Mouse (Mus musculus): ENCODE data around the gene Slc41a1. TPM values are rescaled to one million over a fixed set of nuclear protein-coding genes. Genes with fewer than 3 reads are reported as not detected.

The Slc41a1 gene
- polyA plus RNA-seq, 1 experiment from 2014 or later, result 12.1 TPM

GRCm38 (mm10) chr1:131829279-131829678 lies 2.0 kb downstream of the Slc41a1 start:
- TF ChIP-seq CTCF (IDR thresholded peaks at IDR 0.05) (no peak), EP300 (IDR thresholded peaks at IDR 0.05) (no peak)
- ATAC-seq (no peak), DNase-seq (ENCODE audit: low spot score) (no peak)
- Histone ChIP-seq H3K27me3 (replicated peaks; ENCODE audit: insufficient read depth, low read length) (no peaks in the 10 kb centered on the region), H3K4me1 (ENCODE audit: insufficient read depth, low read depth, low read length) (peaks cover 18% of the 10 kb centered on the region), H3K36me3 (ENCODE audit: insufficient read depth, low read length) (no peaks in the 10 kb centered on the region), H3K4me2 (replicated peaks; ENCODE audit: low read depth, low read length) (peak overlapping the region; percentile 87), H3K9me3 (ENCODE audit: low read length) (no peaks in the 10 kb centered on the region), H3K9ac (replicated peaks; ENCODE audit: low read depth) (no peak overlapping the region), H3K27ac (ENCODE audit: low read length) (no peak overlapping the region), H3K4me3 (ENCODE audit: low read depth, low read length) (no peak overlapping the region)
- WGBS, result 41% methylated on average over 5 of the region's 5 CpGs

- H3K9me3 ChIP-seq (ENCODE audit: low read length), result no peaks in the 10 kb centered on the region
- ATAC-seq, result no peak
- no peak overlapping the region for H3K4me2 ChIP-seq (replicated peaks; ENCODE audit: low read depth, low read length)
- H3K27ac ChIP-seq (ENCODE audit: low read length), result no peak overlapping the region
- DNase-seq (ENCODE audit: low spot score), result no peak
- 79% methylated on average over 15 of the region's 15 CpGs for WGBS
- no peak overlapping the region for H3K4me3 ChIP-seq (ENCODE audit: low read depth, low read length)
- H3K9ac ChIP-seq (replicated peaks; ENCODE audit: low read depth), result no peak overlapping the region
- H3K36me3 ChIP-seq (ENCODE audit: insufficient read depth, low read length), result no peaks in the 10 kb centered on the region
- H3K4me1 ChIP-seq (ENCODE audit: insufficient read depth, low read depth, low read length), result peaks cover 18% of the 10 kb centered on the region
- TF ChIP-seq EP300 (IDR thresholded peaks at IDR 0.05) (no peak), CTCF (IDR thresholded peaks at IDR 0.05) (no peak)
- H3K27me3 ChIP-seq (replicated peaks; ENCODE audit: insufficient read depth, low read length), result no peaks in the 10 kb centered on the region
These were observed 3.3 kb downstream of the Slc41a1 start for GRCm38 (mm10) chr1:131830561-131830960.

GRCm38 (mm10) chr1:131830971-131831641 lies 3.8 kb downstream of the Slc41a1 start:
- Histone ChIP-seq H3K4me1 (ENCODE audit: insufficient read depth, low read depth, low read length) (peaks cover 18% of the 10 kb centered on the region), H3K4me2 (replicated peaks; ENCODE audit: low read depth, low read length) (no peak overlapping the region), H3K9me3 (ENCODE audit: low read length) (no peaks in the 10 kb centered on the region), H3K9ac (replicated peaks; ENCODE audit: low read depth) (no peak overlapping the region), H3K4me3 (ENCODE audit: low read depth, low read length) (no peak overlapping the region), H3K36me3 (ENCODE audit: insufficient read depth, low read length) (no peaks in the 10 kb centered on the region), H3K27me3 (replicated peaks; ENCODE audit: insufficient read depth, low read length) (no peaks in the 10 kb centered on the region), H3K27ac (ENCODE audit: low read length) (no peak overlapping the region)
- TF ChIP-seq CTCF (IDR thresholded peaks at IDR 0.05) (no peak), EP300 (IDR thresholded peaks at IDR 0.05) (no peak)
- 75% methylated on average over 8 of the region's 8 CpGs for WGBS
- no peak for DNase-seq (ENCODE audit: low spot score)
- no peak for ATAC-seq

GRCm38 (mm10) chr1:131837035-131837434 lies 9.7 kb downstream of the Slc41a1 start:
- TF ChIP-seq EP300 (IDR thresholded peaks at IDR 0.05) (no peak), CTCF (IDR thresholded peaks at IDR 0.05) (no peak)

GRCm38 (mm10) chr1:131838542-131838941 lies 11.2 kb downstream of the Slc41a1 start:
- no peak for TF ChIP-seq CTCF (IDR thresholded peaks at IDR 0.05)
- no peak for TF ChIP-seq EP300 (IDR thresholded peaks at IDR 0.05)
- DNase-seq (ENCODE audit: low spot score) (no peak), ATAC-seq (no peak)
- Histone ChIP-seq H3K4me2 (replicated peaks; ENCODE audit: low read depth, low read length) (no peak overlapping the region), H3K27ac (ENCODE audit: low read length) (no peak overlapping the region), H3K9me3 (ENCODE audit: low read length) (no peaks in the 10 kb centered on the region), H3K9ac (replicated peaks; ENCODE audit: low read depth) (no peak overlapping the region), H3K36me3 (ENCODE audit: insufficient read depth, low read length) (peaks cover 19% of the 10 kb centered on the region; the same call in 1 of the 2 replicates), H3K4me1 (ENCODE audit: insufficient read depth, low read depth, low read length) (no peaks in the 10 kb centered on the region), H3K4me3 (ENCODE audit: low read depth, low read length) (no peak overlapping the region), H3K27me3 (replicated peaks; ENCODE audit: insufficient read depth, low read length) (no peaks in the 10 kb centered on the region)
- 69% methylated on average over 5 of the region's 5 CpGs for WGBS

More at GRCm38 (mm10) chr1:131837035-131837434, 9.7 kb downstream of the Slc41a1 start:
- no peak overlapping the region for H3K27ac ChIP-seq (ENCODE audit: low read length)
- 82% methylated on average over 3 of the region's 3 CpGs for WGBS
- DNase-seq (ENCODE audit: low spot score) (no peak), ATAC-seq (no peak)
- H3K27me3 ChIP-seq (replicated peaks; ENCODE audit: insufficient read depth, low read length), result no peaks in the 10 kb centered on the region
- no peaks in the 10 kb centered on the region for H3K4me1 ChIP-seq (ENCODE audit: insufficient read depth, low read depth, low read length)
- peaks cover 12% of the 10 kb centered on the region; the same call in 1 of the 2 replicates for H3K36me3 ChIP-seq (ENCODE audit: insufficient read depth, low read length)
- no peak overlapping the region for H3K4me3 ChIP-seq (ENCODE audit: low read depth, low read length)
- no peak overlapping the region for H3K9ac ChIP-seq (replicated peaks; ENCODE audit: low read depth)
- H3K9me3 ChIP-seq (ENCODE audit: low read length), result no peaks in the 10 kb centered on the region
- H3K4me2 ChIP-seq (replicated peaks; ENCODE audit: low read depth, low read length), result no peak overlapping the region

- H3K36me3 ChIP-seq (ENCODE audit: insufficient read depth, low read length), result peaks cover 22% of the 10 kb centered on the region; the same call in 1 of the 2 replicates
- TF ChIP-seq CTCF (IDR thresholded peaks at IDR 0.05), result no peak
- no peak for TF ChIP-seq EP300 (IDR thresholded peaks at IDR 0.05)
- WGBS, result 69% methylated on average over 2 of the region's 2 CpGs
These were observed 12.0 kb downstream of the Slc41a1 start for GRCm38 (mm10) chr1:131839279-131839678.

More at GRCm38 (mm10) chr1:131839279-131839678, 12.0 kb downstream of the Slc41a1 start:
- Histone ChIP-seq H3K4me2 (replicated peaks; ENCODE audit: low read depth, low read length) (no peak overlapping the region), H3K27me3 (replicated peaks; ENCODE audit: insufficient read depth, low read length) (no peaks in the 10 kb centered on the region), H3K4me3 (ENCODE audit: low read depth, low read length) (no peak overlapping the region), H3K27ac (ENCODE audit: low read length) (no peak overlapping the region), H3K9ac (replicated peaks; ENCODE audit: low read depth) (no peak overlapping the region), H3K4me1 (ENCODE audit: insufficient read depth, low read depth, low read length) (no peaks in the 10 kb centered on the region), H3K9me3 (ENCODE audit: low read length) (no peaks in the 10 kb centered on the region)
- DNase-seq (ENCODE audit: low spot score), result no peak
- ATAC-seq, result no peak

All from lung, postnatal 0 days (tissue).